Mouse (Mus musculus) CH12.LX (cell line): ENCODE measurements around the gene Ptprs. TPM values are rescaled to one million over a fixed set of nuclear protein-coding genes. Genes with fewer than 3 reads are reported as not detected.
A peak's percentile ranks its signal among the peaks of the same experiment; 100 is the strongest.
"Not testable (repeated sequence)": the region's sequence is repeated elsewhere in the genome, so short reads cannot be mapped to it uniquely, and the experiment has no call there.

Experiments
- DNase-seq: peaks from one replicate; pipeline ENCODE4 v3.0.0-alpha.2; 2013; ENCODE audit errors: extremely low read depth
- H3K27ac ChIP-seq: 2 replicates; pipeline ENCODE4 v1.5.1; 2012; ENCODE audit warnings: low read depth, mild to moderate bottlenecking, control low read depth, moderate library complexity; ENCODE audit not compliant: insufficient read depth
- H3K27me3 ChIP-seq: replicated peaks from 2 replicates; pipeline ENCODE3; 2012; ENCODE audit warnings: inconsistent platforms
- H3K36me3 ChIP-seq, 2 experiments: replicated peaks in 1 of 2; 2 replicates each; pipeline versions ENCODE3 to v1.6.1; 2012; ENCODE audit warnings: inconsistent platforms in 1 of 2, low read length in 1 of 2, mild to moderate bottlenecking in 1 of 2, mixed read lengths in 1 of 2, moderate library complexity in 1 of 2; ENCODE audit not compliant: control insufficient read depth in 1 of 2, insufficient read depth in 1 of 2
- H3K4me1 ChIP-seq, 2 experiments: 2 replicates each; pipeline ENCODE4 v1.6.1; 2012; ENCODE audit warnings: inconsistent platforms in 1 of 2, moderate library complexity in 1 of 2; ENCODE audit not compliant: insufficient read depth in 2 of 2, control insufficient read depth in 1 of 2
- H3K4me2 ChIP-seq: 2 replicates; pipeline ENCODE4 v1.6.1; 2012; ENCODE audit warnings: low read depth, mild to moderate bottlenecking, control low read depth; ENCODE audit not compliant: poor library complexity, insufficient read depth, severe bottlenecking
- H3K4me3 ChIP-seq, 3 experiments: fragments of 150-350 bp in 1 of 3; sonication (generic) in 1 of 3; replicated peaks in 1 of 3; 2 replicates each; pipeline versions ENCODE3 to v1.5.1; 2011 to 2012; ENCODE audit warnings: low read depth in 2 of 3, low read length in 2 of 3, mild to moderate bottlenecking in 2 of 3, moderate library complexity in 2 of 3, control low read depth in 1 of 3, improper control_type of control experiment in 1 of 3, inconsistent platforms in 1 of 3, mixed read lengths in 1 of 3; ENCODE audit not compliant: poor library complexity in 1 of 3
- H3K79me2 ChIP-seq: replicated peaks from 2 replicates; pipeline ENCODE4 v1.6.1; 2012; ENCODE audit warnings: mild to moderate bottlenecking, moderate library complexity; ENCODE audit not compliant: control insufficient read depth, poor library complexity, insufficient read depth, severe bottlenecking; ENCODE audit errors: extremely low read depth
- H3K9ac ChIP-seq: 2 replicates; pipeline ENCODE4 v1.6.1; 2012; ENCODE audit warnings: low read depth, mild to moderate bottlenecking, control low read depth, moderate library complexity; ENCODE audit not compliant: insufficient read depth
- H3K9me3 ChIP-seq: replicated peaks from 2 replicates; pipeline ENCODE3; 2012; ENCODE audit warnings: low read length, inconsistent platforms, mixed read lengths
- BHLHE40 ChIP-seq: IDR thresholded peaks from 2 replicates; pipeline ENCODE4 v1.6.1; 2011; ENCODE audit warnings: mild to moderate bottlenecking, low read depth, low read length, improper control_type of control experiment
- CTCF ChIP-seq, 2 experiments: IDR thresholded peaks in 1 of 2; conservative IDR thresholded peaks in 1 of 2; 2 replicates each; pipeline ENCODE4 v1.5.1; 2011 to 2012; ENCODE audit warnings: low read depth in 2 of 2, low read length in 2 of 2, improper control_type of control experiment in 1 of 2, inconsistent platforms in 1 of 2, mild to moderate bottlenecking in 1 of 2, moderate library complexity in 1 of 2
- E2F4 ChIP-seq: IDR thresholded peaks from 2 replicates; pipeline ENCODE4 v1.6.1; 2011; ENCODE audit warnings: low read depth, low read length, improper control_type of control experiment; ENCODE audit not compliant: insufficient replicate concordance
- ELF1 ChIP-seq: IDR thresholded peaks from 2 replicates; pipeline ENCODE4 v1.6.1; 2014; ENCODE audit warnings: low read depth, mild to moderate bottlenecking, inconsistent platforms, low read length, improper control_type of control experiment
- GABPA ChIP-seq: IDR thresholded peaks from 2 replicates; pipeline ENCODE4 v1.6.1; 2012; ENCODE audit warnings: low read depth, low read length, improper control_type of control experiment, inconsistent platforms; ENCODE audit not compliant: insufficient replicate concordance
- IRF4 ChIP-seq: IDR thresholded peaks from 2 replicates; pipeline ENCODE4 v1.6.1; 2014; ENCODE audit warnings: low read depth, mild to moderate bottlenecking, inconsistent platforms, low read length, improper control_type of control experiment
- JUN ChIP-seq: IDR thresholded peaks from 2 replicates; pipeline ENCODE4 v1.6.1; 2011; ENCODE audit warnings: low read depth, mild to moderate bottlenecking, low read length, improper control_type of control experiment, moderate library complexity; ENCODE audit not compliant: insufficient read depth
- KAT2A ChIP-seq: IDR thresholded peaks from 2 replicates; pipeline ENCODE4 v1.6.1; 2012; ENCODE audit warnings: low read length, improper control_type of control experiment, inconsistent platforms; ENCODE audit not compliant: insufficient replicate concordance
- MAZ ChIP-seq: IDR thresholded peaks from 2 replicates; pipeline ENCODE4 v1.6.1; 2012; ENCODE audit warnings: low read depth, mild to moderate bottlenecking, inconsistent platforms, low read length, improper control_type of control experiment, moderate library complexity
- MEF2A ChIP-seq: IDR thresholded peaks from 2 replicates; pipeline ENCODE4 v1.6.1; 2014; ENCODE audit warnings: low read depth, mild to moderate bottlenecking, inconsistent platforms, low read length, improper control_type of control experiment, borderline replicate concordance
- NELFE ChIP-seq: IDR thresholded peaks from 2 replicates; pipeline ENCODE4 v1.6.1; 2011; ENCODE audit warnings: low read depth, low read length, improper control_type of control experiment
- PAX5 ChIP-seq: IDR thresholded peaks from 2 replicates; pipeline ENCODE4 v1.6.1; 2012; ENCODE audit warnings: low read length, inconsistent platforms, mixed read lengths
- POLR2A ChIP-seq: IDR thresholded peaks from 2 replicates; pipeline ENCODE4 v1.6.1; 2011; ENCODE audit warnings: low read depth, mild to moderate bottlenecking, improper control_type of control experiment, low read length
- RCOR1 ChIP-seq: conservative IDR thresholded peaks from 2 replicates; pipeline ENCODE4 v1.6.1; 2012; ENCODE audit warnings: low read depth, mild to moderate bottlenecking, inconsistent platforms, low read length, improper control_type of control experiment
- SIN3A ChIP-seq: IDR thresholded peaks from 2 replicates; pipeline ENCODE4 v1.6.1; 2012; ENCODE audit warnings: low read length, improper control_type of control experiment, inconsistent platforms
- TBP ChIP-seq: conservative IDR thresholded peaks from 2 replicates; pipeline ENCODE4 v1.6.1; 2011; ENCODE audit warnings: low read depth, low read length, improper control_type of control experiment
- USF2 ChIP-seq: conservative IDR thresholded peaks from 2 replicates; pipeline ENCODE4 v1.6.1; 2011; ENCODE audit warnings: low read depth, low read length, improper control_type of control experiment
- ZKSCAN1 ChIP-seq: IDR thresholded peaks from 2 replicates; pipeline ENCODE4 v1.6.1; 2012; ENCODE audit warnings: low read depth, inconsistent platforms, low read length, improper control_type of control experiment, borderline replicate concordance
- ZMIZ1 ChIP-seq: IDR thresholded peaks from 2 replicates; pipeline ENCODE4 v1.6.1; 2012; ENCODE audit warnings: low read depth, mild to moderate bottlenecking, inconsistent platforms, low read length, improper control_type of control experiment
- ZNF384 ChIP-seq: IDR thresholded peaks from 2 replicates; pipeline ENCODE4 v1.6.1; 2012; ENCODE audit warnings: low read depth, low read length, improper control_type of control experiment, inconsistent platforms
- dilution Hi-C: fragments of 300-500 bp; cut with MboI; formaldehyde crosslinking; loops from 2 replicates; pipeline ENCODE4 v1.14.3; 2020; ENCODE audit warnings: low sequenced_read_pairs; ENCODE audit not compliant: extremely low pct_unique_long_range_greater_than_20kb, extremely low pct_ligation_motif_present
- in situ Hi-C: fragments of 300-500 bp; cut with MboI; formaldehyde crosslinking; loops from 3 replicates; pipeline ENCODE4 v1.14.3; 2019; ENCODE audit warnings: low sequenced_read_pairs, low pct_ligation_motif_present, low pct_unique_long_range_greater_than_20kb, mixed read lengths
- polyA plus RNA-seq: library from polyadenylated mRNA; unstranded; fragments of >175 nt; gene quantifications from 2 replicates; pipeline ENCODE4 v1.2.1, GENCODE M21; 2012; ENCODE audit warnings: low read depth; ENCODE audit not compliant: insufficient read length
- total RNA-seq, 2 experiments: library from RNA; depleted of rRNA; stranded (reverse); fragments of 300-350 nt in 1 of 2; fragments of >200 nt in 1 of 2; gene quantifications; 2 replicates each; pipeline ENCODE4 v1.2.3; 2012 to 2014

The Ptprs gene
- total and polyA plus RNA-seq, 3 experiments: 11.3 to 41.1 (median 27.0) TPM

GRCm38 (mm10) chr17:56505401-56505800 lies 29.1 kb upstream of the Ptprs start:
- Histone ChIP-seq H3K79me2 (no peaks in the 10 kb centered on the region), H3K27me3 (peaks cover 23% of the 10 kb centered on the region), H3K9me3 (peaks cover 23% of the 10 kb centered on the region), H3K36me3 (no peaks in the 10 kb centered on the region), H3K4me3 (no peak overlapping the region), H3K27ac (no peak overlapping the region), H3K9ac (no peak overlapping the region), H3K4me1 (peaks cover 2 to 15% of the 10 kb centered on the region in 2 experiments; a peak in 2 of 4 replicates), H3K4me2 (no peak overlapping the region)
- TF ChIP-seq TBP (no peak), USF2 (no peak), MEF2A (no peak), IRF4 (no peak), BHLHE40 (no peak), ZKSCAN1 (no peak), ELF1 (no peak), MAZ (no peak), SIN3A (no peak), NELFE (no peak), RCOR1 (no peak), POLR2A (no peak), JUN (no peak), KAT2A (no peak), PAX5 (no peak), GABPA (no peak), CTCF (conservative IDR thresholded peaks at IDR 0.05 in 1 of 2, IDR thresholded peaks at IDR 0.05 in 1 of 2; ENCODE audit: low read depth in 2 of 2, low read length in 2 of 2) (no peak), ZMIZ1 (no peak), E2F4 (no peak)
- DNase-seq: no peak
- in situ Hi-C loops: loop anchor here (5.0 kb wide), 1 partner anchor 37 kb away; no protein-coding TSS in a partner anchor
- dilution Hi-C loops: no loop called here

GRCm38 (mm10) chr17:56502526-56502925 lies 26.2 kb upstream of the Ptprs start:
- no peak for DNase-seq
- TF ChIP-seq USF2: no peak
- no peak for TF ChIP-seq JUN
- TF ChIP-seq ZNF384: no peak
- no peak for TF ChIP-seq POLR2A
- TF ChIP-seq CTCF (conservative IDR thresholded peaks at IDR 0.05 in 1 of 2, IDR thresholded peaks at IDR 0.05 in 1 of 2; ENCODE audit: low read depth in 2 of 2, low read length in 2 of 2): peak in 1 of 2 experiments; percentile 17; a peak in 1 of 4 replicates
- TF ChIP-seq E2F4: no peak
- no peak for TF ChIP-seq SIN3A
- Histone ChIP-seq H3K9ac (no peak overlapping the region), H3K27me3 (peaks cover 45% of the 10 kb centered on the region), H3K27ac (no peak overlapping the region), H3K9me3 (peaks cover 27% of the 10 kb centered on the region), H3K4me2 (no peak overlapping the region), H3K36me3 (no peaks in the 10 kb centered on the region), H3K79me2 (no peaks in the 10 kb centered on the region), H3K4me3 (no peak overlapping the region), H3K4me1 (peaks cover 0 to 10% of the 10 kb centered on the region in 2 experiments; a peak in 2 of 4 replicates)
- in situ Hi-C loops: no loop called here
- dilution Hi-C loops: no loop called here

DNA sequence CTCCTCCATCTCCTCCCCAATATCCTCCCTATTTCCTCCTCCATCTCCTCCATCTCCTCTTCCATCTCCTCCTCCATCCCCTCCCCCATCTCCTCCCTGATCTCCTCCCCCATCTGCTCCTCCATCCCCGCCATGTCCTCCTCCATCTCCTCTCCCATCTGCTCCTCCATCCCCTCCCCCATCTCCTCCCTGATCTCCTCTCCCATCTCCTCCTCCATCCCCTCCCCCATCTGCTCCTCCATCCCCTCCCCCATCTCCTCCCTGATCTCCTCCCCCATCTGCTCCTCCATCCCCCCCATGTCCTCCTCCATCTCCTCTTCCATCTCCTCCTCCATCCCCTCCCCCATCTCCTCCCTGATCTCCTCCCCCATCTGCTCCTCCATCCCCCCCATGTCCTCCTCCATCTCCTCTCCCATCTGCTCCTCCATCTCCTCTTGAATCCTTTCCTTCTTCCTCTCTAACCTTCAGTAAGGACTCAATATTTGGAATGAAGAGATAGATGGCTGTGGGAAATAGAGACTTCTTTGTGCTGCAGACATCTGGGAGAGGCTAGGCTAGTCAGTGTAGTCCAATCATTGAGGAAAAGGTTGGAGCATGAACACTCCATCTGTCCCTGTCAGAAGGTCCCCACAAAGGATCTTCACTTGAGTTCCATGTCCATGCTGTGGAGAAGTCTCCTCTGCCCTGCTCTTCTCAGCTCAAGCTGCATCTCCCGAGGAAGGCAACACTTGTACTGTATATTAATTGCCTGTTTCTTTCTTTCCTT lies 25.5 kb upstream of the Ptprs start:
- H3K4me1 ChIP-seq, dilution Hi-C loops, H3K27ac ChIP-seq, DNase-seq, H3K79me2 ChIP-seq, H3K4me3 ChIP-seq, H3K36me3 ChIP-seq, in situ Hi-C loops, H3K4me2 ChIP-seq, H3K9ac ChIP-seq: not testable (repeated sequence)
- peaks cover 51% of the 10 kb centered on the region for H3K27me3 ChIP-seq
- H3K9me3 ChIP-seq: peaks cover 33% of the 10 kb centered on the region
